Mouse (Mus musculus): ENCODE measurements around the gene Zfp11. TPM values are rescaled to one million over a fixed set of nuclear protein-coding genes. Genes with fewer than 3 reads are reported as not detected.
"Not testable (repeated sequence)": the region's sequence is repeated elsewhere in the genome, so short reads cannot be mapped to it uniquely, and the experiment has no call there.

The Zfp11 gene
- 6.3 and 6.5 TPM in 2 replicates for polyA plus RNA-seq (2016; fragmentation: Nextera tagmentation; extraction: Ambion mirVana)

DNA sequence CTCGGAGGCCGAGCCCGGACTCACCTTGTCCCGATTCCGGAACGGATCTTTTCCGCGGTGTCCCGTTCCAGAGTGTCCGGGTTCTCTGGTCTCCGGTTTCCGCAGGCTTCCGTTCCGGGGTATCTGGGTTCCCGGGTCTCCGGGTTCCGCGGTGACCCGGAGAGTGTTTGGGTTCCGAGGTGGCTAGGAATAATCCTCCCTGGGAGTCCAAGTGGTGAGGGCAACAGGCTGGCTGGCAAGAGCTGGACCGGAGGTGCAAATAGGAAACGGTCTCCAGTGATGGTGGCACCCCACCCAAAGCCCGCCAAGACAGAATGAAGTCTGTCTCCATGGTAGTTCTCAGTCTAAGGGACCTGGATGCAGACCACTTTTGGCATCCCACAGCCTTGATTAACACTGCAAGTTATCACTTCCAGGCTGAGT lies at the start of gene Zfp11:
Zfp11 (minus strand) TSS at position 64 of the 423 bp plus-strand sequence.
- 1% methylated on average over 23 of the region's 23 CpGs for WGBS
- H3K4me3 ChIP-seq (replicated peaks) = peak within 1 kb of the TSS; percentile 83
- H3K9me3 ChIP-seq = 0 out of 2 replicates have a peak, but pooled peaks cover 12% of the 10 kb centered on the region
- no peaks in the 10 kb centered on the region for H3K27me3 ChIP-seq
- H3K4me1 ChIP-seq (replicated peaks) = peaks cover 11% of the 10 kb centered on the region; the same call in 1 of the 2 replicates
- H3K36me3 ChIP-seq = no peaks in the 10 kb centered on the region
- peak within 1 kb of the TSS; percentile 92 for H3K9ac ChIP-seq (replicated peaks)
- peak; percentile 63 for ATAC-seq (ENCODE audit: insufficient number of reproducible peaks, insufficient read depth, low FRiP score, low TSS enrichment, low read depth)
- peak within 1 kb of the TSS; percentile 75 for H3K4me2 ChIP-seq
- peak within 1 kb of the TSS; percentile 80 for H3K27ac ChIP-seq

- Histone ChIP-seq H3K4me2 (no peak overlapping the region), H3K9me3 (peaks cover 5% of the 10 kb centered on the region; the same call in 1 of the 2 replicates), H3K27ac (no peak overlapping the region), H3K9ac (replicated peaks) (no peak overlapping the region), H3K4me3 (replicated peaks) (no peak overlapping the region), H3K4me1 (replicated peaks) (peaks cover 7% of the 10 kb centered on the region), H3K27me3 (peaks cover 10% of the 10 kb centered on the region; the same call in 1 of the 2 replicates), H3K36me3 (peaks cover 37% of the 10 kb centered on the region)
- WGBS = 81% methylated on average over 9 of the region's 9 CpGs
- ATAC-seq (ENCODE audit: insufficient number of reproducible peaks, insufficient read depth, low FRiP score, low TSS enrichment, low read depth) = no peak
Measured at GRCm38 (mm10) chr5:129717016-129717415, 47.1 kb upstream of the Zfp11 start.

DNA sequence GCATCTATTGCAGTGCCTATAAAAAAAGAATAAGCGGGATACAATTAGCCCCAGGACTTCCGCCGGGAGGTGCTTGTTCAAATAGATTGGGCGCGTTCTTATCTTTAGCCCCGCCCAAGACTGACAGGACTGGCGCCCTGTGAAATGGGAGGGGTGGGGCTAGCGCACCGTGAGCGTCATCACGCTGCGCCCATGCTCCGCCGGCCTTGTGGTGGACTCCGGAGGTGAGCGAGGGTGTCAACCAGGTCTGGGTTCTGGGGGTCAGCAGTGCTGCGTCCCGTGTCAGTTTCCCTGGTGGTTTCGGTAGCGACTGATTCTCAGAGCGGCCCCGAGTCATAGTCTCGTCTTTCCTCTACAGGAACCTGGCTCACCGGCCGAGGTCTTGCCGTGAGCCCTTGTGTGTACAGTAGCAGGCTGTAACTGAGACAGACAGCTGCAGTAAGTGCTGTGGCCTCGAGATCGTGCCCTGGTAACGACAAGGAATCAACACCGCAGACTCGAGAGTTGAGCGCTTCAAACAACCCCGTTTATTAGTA lies 45.5 kb upstream of the Zfp11 start, which contains the start of gene Mrps17:
Mrps17 (plus strand) TSS at position 172 of the 536 bp plus-strand sequence.
- whole genome bisulfite sequencing = under 1% methylated on average over 33 of the region's 33 CpGs

DNA sequence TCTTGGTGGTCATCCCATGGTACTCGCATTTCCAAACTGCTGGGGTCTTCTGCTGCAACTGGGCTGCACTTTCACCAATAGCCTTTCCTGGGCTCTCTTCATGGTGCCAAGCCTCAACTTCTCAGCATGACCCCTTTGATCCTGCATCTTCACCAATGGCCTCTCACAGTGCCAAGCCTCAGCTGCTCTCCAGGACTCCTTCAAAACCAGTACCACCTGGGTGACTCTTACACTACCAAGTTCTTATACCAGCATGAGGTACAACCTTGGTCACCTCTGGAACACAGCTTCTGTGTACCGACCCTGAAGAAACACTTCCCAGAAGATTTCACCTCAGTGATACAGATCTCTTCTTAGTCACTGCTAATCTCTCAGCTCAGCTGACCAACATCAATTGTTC lies 38.5 kb upstream of the Zfp11 start, which contains the start of gene Sept14:
Sept14 (minus strand) TSS at position 101 of the 400 bp plus-strand sequence.
- no peak within 1 kb of the TSS for H3K9ac ChIP-seq (replicated peaks)
- H3K27ac ChIP-seq = no peak within 1 kb of the TSS
- H3K27me3 ChIP-seq = peaks cover 19% of the 10 kb centered on the region
- H3K4me1 ChIP-seq (replicated peaks) = no peaks in the 10 kb centered on the region
- H3K36me3 ChIP-seq = no peaks in the 10 kb centered on the region
- H3K4me2 ChIP-seq = no peak within 1 kb of the TSS
- 63% methylated on average over 2 of the region's 2 CpGs for WGBS
- H3K9me3 ChIP-seq = no peaks in the 10 kb centered on the region
- ATAC-seq (ENCODE audit: insufficient number of reproducible peaks, insufficient read depth, low FRiP score, low TSS enrichment, low read depth) = no peak
- H3K4me3 ChIP-seq (replicated peaks) = no peak within 1 kb of the TSS

More for the DNA sequence above, 45.5 kb upstream of the Zfp11 start, which contains the start of gene Mrps17:
- Histone ChIP-seq H3K9me3 (peaks cover 5% of the 10 kb centered on the region; the same call in 1 of the 2 replicates), H3K27me3 (peaks cover 10% of the 10 kb centered on the region; the same call in 1 of the 2 replicates), H3K4me1 (replicated peaks) (peaks cover 7% of the 10 kb centered on the region), H3K4me3 (replicated peaks) (peak within 1 kb of the TSS; percentile 77), H3K27ac (peak within 1 kb of the TSS; percentile 29; the same call in 1 of the 2 replicates), H3K4me2 (peak within 1 kb of the TSS; percentile 90), H3K36me3 (peaks cover 37% of the 10 kb centered on the region), H3K9ac (replicated peaks) (peak within 1 kb of the TSS; percentile 72)
- ATAC-seq (ENCODE audit: insufficient number of reproducible peaks, insufficient read depth, low FRiP score, low TSS enrichment, low read depth) = peak; percentile 92

GRCm38 (mm10) chr5:129703368-129703767 lies 33.5 kb upstream of the Zfp11 start:
- no peak overlapping the region for H3K9ac ChIP-seq (replicated peaks)
- H3K36me3 ChIP-seq = no peaks in the 10 kb centered on the region
- ATAC-seq (ENCODE audit: insufficient number of reproducible peaks, insufficient read depth, low FRiP score, low TSS enrichment, low read depth) = no peak
- H3K9me3 ChIP-seq = no peaks in the 10 kb centered on the region
- H3K27me3 ChIP-seq = peaks cover 26% of the 10 kb centered on the region
- H3K4me2 ChIP-seq = no peak overlapping the region
- H3K27ac ChIP-seq = no peak overlapping the region
- H3K4me3 ChIP-seq (replicated peaks) = no peak overlapping the region
- no peaks in the 10 kb centered on the region for H3K4me1 ChIP-seq (replicated peaks)

- WGBS = 80% methylated on average over 1 of the region's 1 CpGs
- Histone ChIP-seq H3K4me2 (no peak overlapping the region), H3K36me3 (no peaks in the 10 kb centered on the region), H3K27me3 (peaks cover 26% of the 10 kb centered on the region), H3K27ac (no peak overlapping the region), H3K4me3 (replicated peaks) (no peak overlapping the region), H3K9ac (replicated peaks) (no peak overlapping the region), H3K9me3 (no peaks in the 10 kb centered on the region), H3K4me1 (replicated peaks) (no peaks in the 10 kb centered on the region)
- ATAC-seq (ENCODE audit: insufficient number of reproducible peaks, insufficient read depth, low FRiP score, low TSS enrichment, low read depth) = no peak
Measured at GRCm38 (mm10) chr5:129701706-129702105, 31.8 kb upstream of the Zfp11 start.

GRCm38 (mm10) chr5:129700506-129700905 lies 30.6 kb upstream of the Zfp11 start:
- Histone ChIP-seq H3K27ac (no peak overlapping the region), H3K27me3 (peaks cover 26% of the 10 kb centered on the region), H3K4me2 (peak overlapping the region; percentile 13), H3K9ac (replicated peaks) (no peak overlapping the region), H3K4me1 (replicated peaks) (no peaks in the 10 kb centered on the region), H3K4me3 (replicated peaks) (peak overlapping the region; percentile 6; the same call in 1 of the 2 replicates), H3K36me3 (no peaks in the 10 kb centered on the region), H3K9me3 (no peaks in the 10 kb centered on the region)
- no peak for ATAC-seq (ENCODE audit: insufficient number of reproducible peaks, insufficient read depth, low FRiP score, low TSS enrichment, low read depth)
- 22% methylated on average over 2 of the region's 2 CpGs for WGBS

GRCm38 (mm10) chr5:129690528-129690927 lies 20.6 kb upstream of the Zfp11 start:
- Histone ChIP-seq H3K27ac (no peak overlapping the region), H3K36me3 (no peaks in the 10 kb centered on the region), H3K9me3 (no peaks in the 10 kb centered on the region), H3K27me3 (no peaks in the 10 kb centered on the region), H3K4me2 (no peak overlapping the region), H3K4me3 (replicated peaks) (no peak overlapping the region), H3K9ac (replicated peaks) (no peak overlapping the region), H3K4me1 (replicated peaks) (no peaks in the 10 kb centered on the region)
- WGBS = 86% methylated on average over 3 of the region's 3 CpGs
- no peak for ATAC-seq (ENCODE audit: insufficient number of reproducible peaks, insufficient read depth, low FRiP score, low TSS enrichment, low read depth)

DNA sequence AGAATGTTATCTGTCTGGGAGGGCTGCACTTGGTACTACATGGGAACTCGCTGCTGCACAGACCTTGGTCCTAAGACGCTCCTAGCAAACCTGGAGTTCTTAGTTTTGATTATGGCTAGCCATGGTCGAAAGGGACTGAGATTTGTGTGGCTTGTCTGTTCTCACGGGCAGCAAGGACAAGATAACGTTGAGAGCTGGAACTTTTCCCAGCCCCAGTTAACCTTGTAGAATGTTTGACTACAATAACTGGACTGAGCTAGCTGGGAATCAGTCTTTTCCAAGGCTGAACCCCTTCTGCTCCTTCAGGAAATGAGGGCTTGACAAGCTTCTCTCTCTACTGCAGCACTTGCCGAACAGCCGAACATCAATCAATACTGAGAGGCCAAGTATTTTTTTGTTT lies 17.7 kb upstream of the Zfp11 start:
- no peaks in the 10 kb centered on the region for H3K36me3 ChIP-seq
- no peak overlapping the region for H3K9ac ChIP-seq (replicated peaks)
- no peaks in the 10 kb centered on the region for H3K4me1 ChIP-seq (replicated peaks)
- no peak for ATAC-seq (ENCODE audit: insufficient number of reproducible peaks, insufficient read depth, low FRiP score, low TSS enrichment, low read depth)
- no peaks in the 10 kb centered on the region for H3K27me3 ChIP-seq
- WGBS = 83% methylated on average over 7 of the region's 7 CpGs
- H3K27ac ChIP-seq = no peak overlapping the region
- H3K4me3 ChIP-seq (replicated peaks) = no peak overlapping the region
- no peaks in the 10 kb centered on the region for H3K9me3 ChIP-seq
- H3K4me2 ChIP-seq = no peak overlapping the region

- not testable (repeated sequence) for H3K36me3 ChIP-seq; H3K4me3 ChIP-seq (replicated peaks); H3K9me3 ChIP-seq; H3K27ac ChIP-seq; H3K9ac ChIP-seq (replicated peaks); H3K4me2 ChIP-seq; H3K27me3 ChIP-seq; H3K4me1 ChIP-seq (replicated peaks); ATAC-seq (ENCODE audit: insufficient number of reproducible peaks, insufficient read depth, low FRiP score, low TSS enrichment, low read depth)
- WGBS = 91% methylated on average over 5 of the region's 5 CpGs
Measured at GRCm38 (mm10) chr5:129685141-129685540, 15.2 kb upstream of the Zfp11 start.

- H3K36me3 ChIP-seq = no peaks in the 10 kb centered on the region
- peak overlapping the region; percentile 75 for H3K4me2 ChIP-seq
- H3K4me1 ChIP-seq (replicated peaks) = peaks cover 11% of the 10 kb centered on the region; the same call in 1 of the 2 replicates
- H3K9me3 ChIP-seq = 0 out of 2 replicates have a peak, but pooled peaks cover 10% of the 10 kb centered on the region
- ATAC-seq (ENCODE audit: insufficient number of reproducible peaks, insufficient read depth, low FRiP score, low TSS enrichment, low read depth) = peak; percentile 31
- peak overlapping the region; percentile 83 for H3K4me3 ChIP-seq (replicated peaks)
- WGBS = under 1% methylated on average over 31 of the region's 31 CpGs
- H3K27ac ChIP-seq = peak overlapping the region; percentile 80
- no peaks in the 10 kb centered on the region for H3K27me3 ChIP-seq
- peak overlapping the region; percentile 92 for H3K9ac ChIP-seq (replicated peaks)
Measured at GRCm38 (mm10) chr5:129669453-129670035, 355 bp downstream of the Zfp11 start.

Measured in limb, embryonic 12.5 days (tissue).